Mouse (Mus musculus) urinary bladder, postnatal 36 days (tissue): ENCODE data around the gene Hist2h3c1.
"Not testable (repeated sequence)": the region's sequence is repeated elsewhere in the genome, so short reads cannot be mapped to it uniquely, and the experiment has no call there.

Experiments
- DNase-seq, 2 experiments: peaks; one replicate each; pipeline ENCODE4 v3.0.0; 2022; ENCODE audit warnings: low spot score in 2 of 2, mixed read lengths in 1 of 2

Gene Hist2h3c1

DNA sequence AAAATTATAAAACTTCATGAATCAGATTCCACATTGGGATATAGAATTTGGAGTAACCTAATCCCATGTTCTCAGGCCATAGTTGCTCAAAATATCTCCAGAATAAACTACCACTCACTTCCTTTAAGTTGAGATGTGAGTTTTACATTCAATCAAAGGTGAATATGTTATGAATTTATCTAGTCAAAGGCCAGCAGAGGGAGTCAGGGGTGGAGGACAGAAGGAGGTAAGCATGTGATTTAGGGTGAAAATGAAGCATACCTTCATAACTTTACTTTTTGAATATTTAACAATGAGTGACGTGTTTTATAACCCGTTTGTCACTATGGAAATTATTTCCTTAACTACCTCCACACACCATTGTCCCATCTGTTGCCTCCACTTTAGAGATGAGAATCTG is 11.6 kb upstream of the Hist2h3c1 start:
- DNase-seq: no peak

DNA sequence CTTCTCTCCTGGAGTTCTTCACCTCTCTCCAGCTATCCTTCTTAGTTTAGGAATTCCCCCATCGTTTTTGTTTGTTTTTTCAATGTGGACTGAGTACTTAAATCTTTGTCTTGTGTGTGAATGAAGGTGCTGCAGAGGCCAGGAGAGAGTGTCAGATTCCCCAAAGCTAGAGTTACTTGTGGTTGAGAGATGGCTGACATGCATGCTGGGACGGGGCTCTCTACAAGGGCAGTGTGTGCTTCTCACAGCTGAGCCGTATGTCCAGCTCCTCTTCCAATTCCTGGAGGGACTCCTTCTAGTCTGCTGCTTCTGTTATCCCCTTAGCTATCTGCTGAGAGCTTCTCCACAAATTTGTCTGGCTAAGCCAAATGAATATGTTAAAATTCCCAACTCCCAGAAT is 10.6 kb upstream of the Hist2h3c1 start:
- no peak for DNase-seq

DNA sequence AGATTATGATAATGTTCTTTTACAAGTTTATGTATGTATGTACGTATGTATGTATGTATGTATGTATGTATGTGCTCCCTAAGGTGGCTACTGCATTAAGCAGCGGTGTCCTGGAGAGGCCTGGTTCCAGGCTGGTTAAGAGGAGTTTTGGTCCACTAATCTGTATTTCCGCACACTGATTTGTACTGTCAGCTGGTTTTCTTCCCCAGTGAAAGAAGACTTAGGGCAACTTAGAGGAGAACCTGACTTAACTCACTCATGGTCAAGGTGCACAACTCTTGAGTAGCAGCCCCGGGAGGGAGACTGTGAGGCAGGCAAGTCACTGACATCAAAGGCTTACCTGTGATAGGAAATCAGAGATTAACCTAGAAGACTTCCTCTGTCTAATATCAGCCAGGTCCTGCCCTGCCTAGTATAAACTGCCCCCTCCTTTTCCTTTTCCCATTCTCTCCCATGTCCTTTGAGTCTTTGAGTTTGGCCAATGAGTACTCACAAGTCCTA is 9.6 kb upstream of the Hist2h3c1 start:
- DNase-seq: no peak

DNA sequence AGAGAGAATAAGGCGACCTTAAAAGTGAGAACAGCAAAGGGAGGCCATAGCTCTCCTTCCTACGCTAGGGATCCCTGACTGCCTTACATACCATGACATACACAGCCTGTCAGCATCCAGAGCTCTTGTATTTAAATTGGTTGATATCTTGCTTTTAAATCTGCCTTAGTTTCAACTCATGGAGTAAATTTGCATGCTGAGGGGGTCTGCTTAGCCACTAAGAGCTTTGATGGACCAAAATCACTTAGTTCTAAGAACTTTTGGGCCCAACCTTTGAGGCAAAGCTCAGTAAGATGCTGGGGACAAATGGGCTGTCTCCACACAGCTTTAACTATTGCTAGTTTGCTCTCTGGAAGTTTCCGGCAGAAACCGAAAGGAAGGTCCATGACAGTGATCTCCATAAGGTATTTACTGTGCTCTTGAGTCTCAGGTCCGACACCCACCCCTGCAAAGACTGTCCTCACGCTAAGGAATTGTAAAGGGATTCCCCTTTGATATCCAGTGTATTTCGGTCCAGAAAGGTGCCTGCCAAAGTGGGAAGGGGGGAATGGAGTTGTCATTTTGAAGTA is 9.1 kb upstream of the Hist2h3c1 start:
- DNase-seq: no peak

DNA sequence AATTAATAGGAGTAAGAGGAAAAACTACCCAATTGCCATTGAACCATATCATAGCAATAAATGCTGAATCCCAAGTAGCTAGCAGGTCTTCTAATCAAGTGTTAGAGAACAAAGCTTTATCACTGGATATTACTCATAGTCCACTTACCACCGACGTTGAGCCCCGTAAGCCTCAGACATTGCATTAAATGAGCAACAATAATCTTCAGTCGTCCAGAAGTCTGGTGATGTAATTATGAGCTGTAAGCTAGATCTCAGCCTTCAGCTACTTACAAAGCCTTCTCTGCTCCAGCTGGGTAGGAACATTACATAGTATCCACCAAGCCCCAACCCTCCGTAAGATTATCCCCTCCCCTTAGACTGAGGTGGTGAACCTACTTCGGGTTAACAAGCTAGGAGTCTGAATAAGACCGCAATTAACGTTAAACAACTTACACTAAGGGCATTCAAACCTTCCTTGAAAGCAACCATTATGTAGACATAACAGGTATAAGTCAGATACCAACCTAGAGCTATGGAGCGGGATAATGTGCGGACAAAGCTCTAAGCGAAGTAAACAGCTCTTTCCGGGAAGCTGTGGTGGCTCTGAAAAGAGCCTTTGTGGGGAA is 8.5 kb upstream of the Hist2h3c1 start:
- no peak for DNase-seq

DNA sequence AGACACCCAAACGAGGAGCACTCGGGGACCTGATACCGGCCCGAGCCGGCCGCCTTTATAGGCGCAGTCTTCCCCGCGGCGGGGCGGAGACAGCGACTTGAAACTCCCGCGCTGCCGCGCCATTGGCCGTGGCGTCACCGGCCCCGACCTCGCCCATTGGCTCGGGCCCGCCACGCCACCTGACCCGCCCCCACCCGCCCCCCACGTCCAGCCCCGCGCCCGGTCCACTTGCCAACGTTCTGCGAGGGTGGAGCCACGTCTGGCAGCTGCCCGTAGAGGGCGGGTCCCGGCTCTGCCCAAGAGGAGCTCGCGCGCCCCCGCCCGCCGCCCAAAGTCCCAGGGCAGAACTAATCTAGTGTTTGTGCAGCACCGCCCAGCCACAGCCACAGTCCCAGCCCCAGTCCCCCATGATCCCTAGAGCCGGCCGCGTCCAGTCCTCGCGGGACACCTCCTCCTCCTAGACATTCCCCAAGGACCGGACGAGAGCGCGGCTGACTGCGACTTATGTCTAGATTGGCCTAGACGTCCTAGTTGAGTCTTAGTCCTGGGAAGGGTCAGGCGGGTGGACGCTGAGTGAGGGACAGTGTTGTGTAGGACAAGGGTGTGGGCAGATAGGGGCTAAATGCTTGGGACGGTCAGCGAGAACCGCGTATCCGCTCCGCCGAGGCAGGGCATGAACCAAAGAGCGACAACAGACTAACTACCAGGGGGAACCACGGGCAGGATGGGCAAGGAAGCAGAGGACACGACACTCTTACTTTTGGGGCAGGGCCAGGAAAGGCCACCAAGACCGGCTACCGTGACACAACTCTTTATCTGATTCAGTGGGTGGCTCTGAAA is 7.3 kb upstream of the Hist2h3c1 start, which contains the start of gene Hist2h3c2:
TSS of gene Hist2h3c2 (minus strand) at position 174 of the 840 bp plus-strand sequence.
- DNase-seq: peak in 1 of 2 experiments; percentile 43

DNA sequence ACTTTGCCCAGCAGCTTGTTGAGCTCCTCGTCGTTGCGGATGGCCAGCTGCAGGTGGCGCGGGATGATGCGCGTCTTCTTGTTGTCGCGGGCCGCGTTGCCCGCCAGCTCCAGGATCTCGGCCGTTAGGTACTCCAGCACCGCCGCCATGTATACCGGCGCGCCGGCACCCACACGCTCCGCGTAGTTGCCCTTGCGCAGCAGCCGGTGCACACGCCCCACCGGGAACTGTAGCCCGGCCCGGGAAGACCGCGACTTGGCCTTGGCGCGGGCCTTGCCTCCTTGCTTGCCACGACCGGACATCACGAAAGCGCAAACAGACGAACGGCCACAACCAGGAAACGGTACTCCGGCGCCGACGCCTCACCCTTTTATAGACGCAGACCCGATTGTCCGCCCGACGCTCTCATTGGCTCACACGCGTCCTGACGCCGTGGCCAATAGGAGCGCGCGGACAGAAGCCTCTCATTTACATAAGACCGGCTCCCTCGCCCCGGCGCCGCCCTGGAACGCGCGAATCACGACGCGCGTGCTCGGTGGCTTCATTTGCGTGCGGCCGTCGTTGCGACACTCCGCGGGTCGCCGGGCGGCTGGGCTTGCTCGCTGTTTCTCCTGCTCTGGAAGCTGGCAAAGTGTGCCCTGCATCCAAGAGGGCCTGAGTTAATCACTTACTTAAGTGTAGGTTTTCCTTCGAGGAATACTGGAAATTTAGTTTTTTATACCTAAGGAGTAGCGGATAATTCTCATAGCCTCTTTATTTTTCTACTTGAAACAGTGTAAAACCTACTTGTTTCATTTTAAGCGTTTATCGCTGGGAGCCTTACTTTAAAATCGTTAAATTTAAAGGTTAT is 6.3 kb upstream of the Hist2h3c1 start, which contains the start of gene Hist2h2aa2:
TSS of gene Hist2h2aa2 (minus strand) at position 328 of the 850 bp plus-strand sequence.
- DNase-seq: peak; percentile 96 to 97

DNA sequence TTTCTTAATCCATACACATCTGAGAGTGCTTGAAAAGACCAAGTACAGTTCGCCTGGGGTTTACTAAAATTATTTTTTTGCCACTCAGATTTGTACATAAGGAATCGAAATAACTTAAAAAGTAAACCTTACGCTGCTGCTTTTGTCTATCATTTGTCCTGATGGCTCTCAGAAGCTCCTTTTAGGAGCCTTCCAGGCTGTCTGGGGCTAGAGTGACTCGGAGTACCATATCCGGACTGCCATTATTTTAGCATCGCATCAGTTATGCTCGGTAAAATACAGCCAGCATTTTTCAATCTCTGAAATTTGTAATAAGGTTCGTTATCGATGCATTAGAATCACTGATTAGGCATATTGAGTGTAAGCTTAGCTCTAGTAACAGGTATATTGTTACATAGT is 5.7 kb upstream of the Hist2h3c1 start:
- no peak for DNase-seq

DNA sequence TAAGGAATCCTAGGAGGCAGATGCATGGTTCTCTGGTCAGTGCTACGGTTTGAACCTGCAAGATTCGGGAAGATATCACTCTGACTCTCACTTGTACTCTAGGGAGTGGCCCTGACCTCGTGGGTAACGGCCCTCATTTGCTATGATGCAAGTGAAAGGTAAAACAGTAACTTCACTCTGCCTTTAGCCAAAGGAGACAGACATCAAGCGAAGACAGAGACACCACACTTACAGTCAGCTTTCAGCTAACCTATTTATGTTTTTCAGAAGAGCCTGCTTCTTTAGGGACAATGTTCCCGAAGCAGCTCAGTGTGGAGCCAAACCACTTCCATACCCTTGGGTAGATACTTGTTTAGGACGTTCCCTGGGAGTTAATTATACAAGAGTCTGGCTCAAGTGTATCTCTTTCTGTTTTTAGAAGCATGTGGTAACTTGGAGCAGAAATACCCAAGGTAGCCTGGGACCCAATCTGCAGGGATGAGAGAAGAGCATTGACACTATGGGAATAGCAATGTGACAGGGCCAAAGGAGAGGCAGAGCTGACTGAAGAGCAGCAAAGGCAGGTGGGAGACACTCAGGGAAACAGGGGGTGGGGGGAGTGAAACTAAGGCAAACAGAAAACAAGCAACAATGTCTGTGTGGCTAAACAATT is 2.4 kb upstream of the Hist2h3c1 start:
- DNase-seq: no peak

DNA sequence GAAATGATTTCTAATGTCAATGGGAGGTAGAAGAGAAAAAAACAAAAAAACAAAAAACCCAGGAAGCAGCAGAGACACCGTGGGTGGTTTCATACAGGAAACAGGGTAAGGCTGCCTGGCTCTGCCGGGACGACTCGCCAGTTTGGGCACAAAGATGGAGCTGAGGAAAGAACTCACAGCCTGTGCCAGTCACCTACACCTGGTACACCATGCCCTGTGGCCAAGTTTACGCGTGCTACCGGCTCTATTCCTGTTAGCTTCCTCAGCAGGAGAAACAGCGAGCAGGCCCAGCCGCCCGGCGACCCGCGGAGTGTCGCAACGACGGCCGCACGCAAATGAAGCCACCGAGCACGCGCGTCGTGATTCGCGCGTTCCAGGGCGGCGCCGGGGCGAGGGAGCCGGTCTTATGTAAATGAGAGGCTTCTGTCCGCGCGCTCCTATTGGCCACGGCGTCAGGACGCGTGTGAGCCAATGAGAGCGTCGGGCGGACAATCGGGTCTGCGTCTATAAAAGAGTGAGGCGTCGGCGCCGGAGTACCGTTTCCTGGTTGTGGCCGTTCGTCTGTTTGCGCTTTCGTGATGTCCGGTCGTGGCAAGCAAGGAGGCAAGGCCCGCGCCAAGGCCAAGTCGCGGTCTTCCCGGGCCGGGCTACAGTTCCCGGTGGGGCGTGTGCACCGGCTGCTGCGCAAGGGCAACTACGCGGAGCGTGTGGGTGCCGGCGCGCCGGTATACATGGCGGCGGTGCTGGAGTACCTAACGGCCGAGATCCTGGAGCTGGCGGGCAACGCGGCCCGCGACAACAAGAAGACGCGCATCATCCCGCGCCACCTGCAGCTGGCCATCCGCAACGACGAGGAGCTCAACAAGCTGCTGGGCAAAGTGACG is 1.2 kb upstream of the Hist2h3c1 start, which contains the start of gene Hist2h2aa1:
TSS of gene Hist2h2aa1 (plus strand) at position 495 of the 884 bp plus-strand sequence.
- DNase-seq: peak; percentile 77 to 88

DNA sequence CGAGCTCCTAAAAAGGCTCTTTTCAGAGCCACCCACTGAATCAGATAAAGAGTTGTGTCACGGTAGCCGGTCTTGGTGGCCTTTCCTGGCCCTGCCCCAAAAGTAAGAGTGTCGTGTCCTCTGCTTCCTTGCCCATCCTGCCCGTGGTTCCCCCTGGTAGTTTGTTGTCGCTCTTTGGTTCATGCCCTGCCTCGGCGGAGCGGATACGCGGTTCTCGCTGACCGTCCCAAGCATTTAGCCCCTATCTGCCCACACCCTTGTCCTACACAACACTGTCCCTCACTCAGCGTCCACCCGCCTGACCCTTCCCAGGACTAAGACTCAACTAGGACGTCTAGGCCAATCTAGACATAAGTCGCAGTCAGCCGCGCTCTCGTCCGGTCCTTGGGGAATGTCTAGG is 467 bp upstream of the Hist2h3c1 start:
- not testable (repeated sequence) for DNase-seq

DNA sequence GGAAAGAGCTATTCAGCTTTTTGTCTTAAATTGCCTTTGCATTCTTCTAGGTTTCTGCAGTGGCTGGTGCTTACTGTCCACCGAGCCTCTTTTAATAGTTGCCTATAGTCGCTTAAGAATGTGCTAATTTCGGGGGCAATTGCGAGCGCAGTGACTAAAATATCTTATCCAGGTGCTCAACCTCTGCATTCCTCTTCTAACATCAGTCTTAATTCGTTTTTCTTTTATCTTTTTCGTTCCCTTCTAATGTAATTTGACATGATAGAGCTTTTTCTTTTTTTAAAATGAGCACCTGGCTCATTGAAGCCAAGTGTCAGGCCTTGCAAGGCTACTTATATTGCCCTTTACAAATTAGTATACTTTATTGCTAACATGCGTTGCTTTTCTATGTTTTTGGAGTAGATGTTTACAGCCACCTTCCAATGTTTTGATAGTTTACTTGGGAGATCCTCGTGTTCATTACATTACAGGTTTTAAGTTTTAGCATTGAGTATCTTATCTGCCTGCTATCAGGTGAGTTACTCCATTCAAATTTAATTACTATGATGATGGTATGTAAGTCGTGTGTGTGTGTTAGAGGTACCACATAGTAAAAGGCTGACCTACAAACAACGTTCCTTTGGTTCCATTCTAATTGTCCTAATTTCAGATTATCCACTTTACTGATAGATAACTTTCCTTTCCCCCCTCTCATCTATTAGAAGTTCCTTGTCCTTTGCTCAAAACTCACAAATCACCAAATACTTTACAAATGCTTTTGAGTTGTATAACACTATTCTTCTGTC is 1.1 kb downstream of the Hist2h3c1 start:
- no peak for DNase-seq

DNA sequence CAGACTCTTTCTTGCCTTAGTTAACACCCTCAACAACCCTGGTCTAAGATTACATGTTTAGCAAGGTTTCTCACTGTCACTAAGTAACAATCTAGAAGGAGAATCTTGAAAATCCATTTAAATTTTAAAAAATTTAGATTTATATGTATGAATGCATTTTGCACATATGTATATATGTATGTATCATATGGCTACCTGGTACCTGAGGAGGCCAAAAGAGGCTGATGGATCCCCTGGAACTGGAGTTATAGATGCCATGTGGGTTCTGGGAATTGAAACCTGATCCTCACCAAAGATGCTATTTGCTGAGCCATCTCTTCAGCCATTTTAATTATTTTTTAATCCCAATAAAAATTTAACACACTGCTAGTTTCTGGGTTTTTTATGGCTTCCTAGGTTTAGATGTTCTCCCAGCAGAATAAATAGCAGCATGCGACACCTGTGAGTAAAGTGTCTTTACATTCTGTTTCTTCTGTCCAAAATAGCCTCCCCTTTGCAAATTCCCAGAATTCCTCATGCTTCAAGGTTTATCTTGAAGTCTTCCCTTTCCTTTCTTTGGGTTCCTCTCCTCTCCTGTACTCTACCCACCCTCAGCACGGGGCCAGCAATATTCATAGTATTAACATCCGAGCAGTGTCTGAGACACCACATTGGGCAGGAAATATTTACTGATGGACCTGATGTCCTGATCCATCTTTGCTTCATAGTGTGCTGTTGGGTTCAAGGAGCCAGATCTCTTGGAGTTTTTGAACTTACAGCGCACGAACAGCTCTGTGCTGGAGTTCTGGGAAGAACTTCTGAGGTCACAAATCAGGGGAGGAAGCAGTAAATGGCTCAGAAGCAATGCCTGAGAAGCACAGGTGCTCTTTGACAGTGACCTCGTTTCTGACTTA is 1.9 kb downstream of the Hist2h3c1 start:
- DNase-seq: no peak

DNA sequence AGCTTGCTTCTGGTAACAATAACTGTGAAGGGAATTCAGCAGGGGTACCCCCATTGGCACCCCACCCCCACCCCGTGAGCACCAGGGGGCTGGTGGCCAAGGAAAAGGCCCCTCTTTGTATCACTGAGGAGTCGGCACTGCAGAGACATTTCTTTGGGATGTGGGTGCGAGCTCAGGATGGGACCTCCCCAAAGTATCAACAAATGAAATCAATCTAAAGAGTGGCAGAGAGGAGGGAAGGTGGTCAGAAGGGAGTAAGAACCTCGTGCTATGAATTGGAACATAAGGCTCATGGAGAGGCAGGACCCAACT is 2.5 kb downstream of the Hist2h3c1 start:
- no peak for DNase-seq

DNA sequence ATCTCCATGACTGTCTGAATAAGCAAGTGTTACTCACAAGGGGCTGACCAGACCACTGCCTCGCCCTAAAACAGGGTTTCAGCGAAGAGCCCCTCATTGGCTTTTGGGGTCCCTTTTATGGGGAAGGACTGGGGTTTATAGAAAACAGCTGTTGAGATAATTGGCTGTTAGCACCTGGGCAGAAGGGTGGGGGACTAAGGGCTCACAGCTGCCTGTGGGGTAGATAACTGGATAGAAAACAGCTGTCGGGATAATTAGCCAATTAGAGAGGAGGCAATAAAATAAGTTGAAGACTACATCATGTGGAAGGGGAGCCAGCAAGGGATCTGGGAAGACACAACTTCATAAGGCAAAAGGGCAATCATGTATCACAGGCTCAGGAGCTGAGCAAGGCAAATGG is 4.4 kb downstream of the Hist2h3c1 start:
- no peak for DNase-seq

DNA sequence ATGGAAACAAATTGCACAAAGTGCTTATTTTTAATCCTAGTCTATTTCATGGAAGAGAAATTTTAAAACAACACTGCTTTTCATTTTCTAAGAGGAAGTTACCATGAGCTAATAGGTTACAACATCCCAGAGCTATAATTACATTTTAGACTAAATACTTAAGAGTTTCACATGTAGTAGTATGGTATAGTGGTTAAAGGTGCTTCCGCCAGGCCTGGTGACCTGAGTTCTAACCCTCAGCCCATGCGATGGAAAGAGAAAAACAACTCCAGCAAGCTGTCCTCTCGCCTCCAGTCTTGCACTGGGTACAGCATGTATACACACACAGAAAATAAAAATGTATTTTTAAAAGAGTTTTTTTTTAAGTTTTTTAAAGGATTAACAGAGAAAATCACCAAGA is 5.3 kb downstream of the Hist2h3c1 start:
- no peak for DNase-seq

DNA sequence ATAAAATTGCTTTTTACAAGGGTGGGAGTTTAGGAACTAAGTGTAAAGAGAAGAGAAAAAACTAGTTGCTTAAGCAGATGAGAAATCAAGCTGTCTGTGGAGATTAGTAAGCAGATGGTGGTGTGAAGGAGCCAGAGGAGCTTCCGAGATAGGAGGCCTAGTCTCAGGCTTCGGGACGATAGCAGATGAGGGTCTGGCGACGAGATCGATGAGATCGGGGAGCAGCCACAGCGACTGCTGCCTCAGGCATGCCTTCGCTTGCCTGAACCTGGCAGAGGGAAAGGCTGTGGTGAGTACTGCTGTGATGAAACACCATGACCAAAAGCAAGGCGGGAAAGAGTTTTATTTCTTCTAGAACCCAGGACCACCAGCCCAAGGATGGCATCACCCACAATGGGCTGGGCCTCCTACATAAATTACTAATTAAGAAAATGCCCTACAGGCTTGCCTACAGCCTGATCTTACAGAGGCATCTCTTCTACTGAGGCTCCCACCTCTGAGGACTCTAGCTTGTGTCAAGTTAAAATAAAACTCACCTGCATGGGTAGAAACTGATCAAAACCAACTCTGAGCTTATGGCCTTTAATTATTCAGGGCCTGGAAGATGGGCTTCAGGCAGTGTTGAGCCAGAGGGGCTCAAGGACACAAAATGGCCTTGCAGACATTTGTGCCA is 8.3 kb downstream of the Hist2h3c1 start:
- peak; percentile 43 to 49 for DNase-seq
